Mouse (Mus musculus): ENCODE results near the gene N4bp2l1. TPM values are rescaled to one million over a fixed set of nuclear protein-coding genes. Genes with fewer than 3 reads are reported as not detected.
A peak's percentile ranks its signal among the peaks of the same experiment; 100 is the strongest.

Gene N4bp2l1
- polyA plus RNA-seq, 1 experiment, result 7.8 TPM

DNA sequence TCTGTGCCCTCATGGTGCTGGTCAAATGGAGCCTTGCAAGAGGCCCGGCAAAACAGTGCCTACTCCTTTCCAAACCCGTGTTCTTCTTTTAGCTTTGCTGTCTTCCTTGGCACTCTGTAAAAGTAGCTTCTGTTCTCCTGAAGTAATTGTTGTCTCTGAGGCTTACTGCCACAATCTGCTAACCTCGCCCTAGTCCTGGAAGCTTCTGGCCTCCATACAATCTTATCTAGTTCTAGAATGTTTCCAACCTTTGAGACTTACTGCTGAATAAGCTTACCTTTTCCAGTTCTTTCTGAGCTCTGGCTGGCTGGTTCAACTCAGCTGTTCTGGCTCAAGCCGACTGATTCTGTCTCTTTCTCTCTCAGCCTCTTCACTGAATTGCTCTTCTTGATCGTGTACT lies 35.2 kb downstream of the N4bp2l1 start:
- H3K27me3 ChIP-seq (replicated peaks; ENCODE audit: control insufficient read depth, insufficient read depth, low read length), result no peaks in the 10 kb centered on the region
- H3K36me3 ChIP-seq (ENCODE audit: control insufficient read depth, insufficient read depth, low read length), result no peaks in the 10 kb centered on the region
- no peak for DNase-seq
- no peak overlapping the region for H3K4me3 ChIP-seq (ENCODE audit: insufficient read depth, low read depth, low read length)
- no peaks in the 10 kb centered on the region for H3K4me1 ChIP-seq (ENCODE audit: control insufficient read depth, insufficient read depth, low read length)
- 86% methylated on average over 5 of the region's 5 CpGs for WGBS
- TF ChIP-seq POLR2A (IDR thresholded peaks at IDR 0.05; ENCODE audit: low read depth, low read length) (no peak), CTCF (conservative IDR thresholded peaks at IDR 0.05; ENCODE audit: insufficient read depth, insufficient read length, low read depth, low read length) (no peak)
- H3K27ac ChIP-seq (ENCODE audit: insufficient read depth, low read depth, low read length), result no peak overlapping the region

DNA sequence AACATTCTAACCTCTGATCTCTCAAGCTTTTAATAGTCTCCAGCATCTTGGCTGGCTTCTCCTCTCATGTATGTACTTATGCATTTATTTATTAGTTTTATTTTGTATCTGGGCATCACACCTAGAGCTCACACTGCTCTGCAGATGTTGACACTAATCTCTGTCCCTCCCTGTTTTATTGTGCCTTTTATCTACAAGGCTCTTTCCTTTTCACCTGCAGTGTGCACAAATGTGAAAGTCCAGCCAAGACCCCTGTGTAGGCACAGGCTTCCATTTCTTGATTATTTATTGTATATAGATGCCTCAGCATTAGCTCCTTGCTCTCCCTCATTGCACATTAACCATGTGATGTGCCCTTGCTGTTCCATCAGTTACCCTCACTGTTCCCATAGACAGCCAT lies 35.6 kb downstream of the N4bp2l1 start:
- no peak for TF ChIP-seq CTCF (conservative IDR thresholded peaks at IDR 0.05; ENCODE audit: insufficient read depth, insufficient read length, low read depth, low read length)
- TF ChIP-seq POLR2A (IDR thresholded peaks at IDR 0.05; ENCODE audit: low read depth, low read length), result no peak
- Histone ChIP-seq H3K4me3 (ENCODE audit: insufficient read depth, low read depth, low read length) (no peak overlapping the region), H3K4me1 (ENCODE audit: control insufficient read depth, insufficient read depth, low read length) (no peaks in the 10 kb centered on the region), H3K27ac (ENCODE audit: insufficient read depth, low read depth, low read length) (no peak overlapping the region), H3K36me3 (ENCODE audit: control insufficient read depth, insufficient read depth, low read length) (no peaks in the 10 kb centered on the region), H3K27me3 (replicated peaks; ENCODE audit: control insufficient read depth, insufficient read depth, low read length) (no peaks in the 10 kb centered on the region)
- no peak for DNase-seq

DNA sequence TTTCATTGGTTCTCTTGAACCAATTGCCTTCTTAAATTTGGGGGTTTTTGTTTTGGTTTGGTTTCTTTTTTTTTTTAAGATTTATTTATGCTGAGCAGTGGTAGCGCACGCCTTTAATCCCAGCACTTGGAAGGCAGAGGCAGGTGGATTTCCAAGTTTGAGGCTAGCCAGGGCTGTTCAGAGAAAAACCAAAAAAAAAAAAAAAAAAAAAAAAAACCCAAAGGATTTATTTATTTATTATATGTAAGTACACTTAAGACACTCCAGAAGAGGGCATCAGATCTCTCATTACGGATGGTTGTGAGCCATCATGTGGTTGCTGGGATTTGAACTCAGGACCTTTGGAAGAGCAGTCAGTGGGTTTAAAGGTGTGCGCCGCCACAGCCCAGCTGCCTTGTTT lies 36.1 kb downstream of the N4bp2l1 start:
- Histone ChIP-seq H3K4me1 (ENCODE audit: control insufficient read depth, insufficient read depth, low read length) (no peaks in the 10 kb centered on the region), H3K27me3 (replicated peaks; ENCODE audit: control insufficient read depth, insufficient read depth, low read length) (no peaks in the 10 kb centered on the region), H3K4me3 (ENCODE audit: insufficient read depth, low read depth, low read length) (no peak overlapping the region), H3K27ac (ENCODE audit: insufficient read depth, low read depth, low read length) (no peak overlapping the region), H3K36me3 (ENCODE audit: control insufficient read depth, insufficient read depth, low read length) (no peaks in the 10 kb centered on the region)
- WGBS, result 95% methylated on average over 5 of the region's 5 CpGs
- TF ChIP-seq CTCF (conservative IDR thresholded peaks at IDR 0.05; ENCODE audit: insufficient read depth, insufficient read length, low read depth, low read length) (no peak), POLR2A (IDR thresholded peaks at IDR 0.05; ENCODE audit: low read depth, low read length) (no peak)
- DNase-seq, result no peak

GRCm38 (mm10) chr5:150559519-150560103 lies 37.4 kb downstream of the N4bp2l1 start:
- Histone ChIP-seq H3K27me3 (replicated peaks; ENCODE audit: control insufficient read depth, insufficient read depth, low read length) (no peaks in the 10 kb centered on the region), H3K36me3 (ENCODE audit: control insufficient read depth, insufficient read depth, low read length) (no peaks in the 10 kb centered on the region), H3K4me1 (ENCODE audit: control insufficient read depth, insufficient read depth, low read length) (no peaks in the 10 kb centered on the region), H3K27ac (ENCODE audit: insufficient read depth, low read depth, low read length) (no peak overlapping the region), H3K4me3 (ENCODE audit: insufficient read depth, low read depth, low read length) (no peak overlapping the region)
- no peak for DNase-seq
- WGBS, result 95% methylated on average over 6 of the region's 6 CpGs
- TF ChIP-seq CTCF (conservative IDR thresholded peaks at IDR 0.05; ENCODE audit: insufficient read depth, insufficient read length, low read depth, low read length) (no peak), POLR2A (IDR thresholded peaks at IDR 0.05; ENCODE audit: low read depth, low read length) (no peak)

- Histone ChIP-seq H3K4me1 (ENCODE audit: control insufficient read depth, insufficient read depth, low read length) (no peaks in the 10 kb centered on the region), H3K27me3 (replicated peaks; ENCODE audit: control insufficient read depth, insufficient read depth, low read length) (no peaks in the 10 kb centered on the region), H3K27ac (ENCODE audit: insufficient read depth, low read depth, low read length) (no peak overlapping the region), H3K4me3 (ENCODE audit: insufficient read depth, low read depth, low read length) (no peak overlapping the region), H3K36me3 (ENCODE audit: control insufficient read depth, insufficient read depth, low read length) (no peaks in the 10 kb centered on the region)
- no peak for DNase-seq
- TF ChIP-seq POLR2A (IDR thresholded peaks at IDR 0.05; ENCODE audit: low read depth, low read length), result no peak
- TF ChIP-seq CTCF (conservative IDR thresholded peaks at IDR 0.05; ENCODE audit: insufficient read depth, insufficient read length, low read depth, low read length), result 0 out of 2 replicates have a peak, but pooled peaks have one; percentile 14
- WGBS, result 64% methylated on average over 3 of the region's 3 CpGs
Observed at GRCm38 (mm10) chr5:150551637-150552036, 45.4 kb downstream of the N4bp2l1 start.

DNA sequence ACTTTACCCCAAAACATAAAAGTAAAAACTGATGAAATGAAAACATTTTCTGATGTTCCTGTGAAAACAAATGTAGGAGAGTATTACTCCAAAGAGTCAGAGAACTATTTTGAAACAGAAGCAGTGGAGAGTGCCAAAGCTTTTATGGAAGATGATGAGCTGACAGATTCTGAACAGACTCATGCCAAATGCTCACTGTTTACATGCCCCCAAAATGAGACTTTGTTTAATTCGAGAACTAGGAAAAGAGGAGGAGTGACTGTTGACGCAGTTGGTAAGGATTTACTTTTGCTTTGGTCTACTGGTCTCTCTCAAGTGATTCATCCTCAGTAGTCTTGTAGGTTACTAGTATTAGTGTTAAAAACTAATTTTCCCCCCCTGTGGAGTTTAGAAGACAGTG lies 53.8 kb downstream of the N4bp2l1 start:
- no peak overlapping the region for H3K4me3 ChIP-seq (ENCODE audit: insufficient read depth, low read depth, low read length)
- no peak overlapping the region for H3K27ac ChIP-seq (ENCODE audit: insufficient read depth, low read depth, low read length)
- no peak for DNase-seq
- no peaks in the 10 kb centered on the region; the same call in 1 of the 2 replicates for H3K36me3 ChIP-seq (ENCODE audit: control insufficient read depth, insufficient read depth, low read length)
- TF ChIP-seq CTCF (conservative IDR thresholded peaks at IDR 0.05; ENCODE audit: insufficient read depth, insufficient read length, low read depth, low read length) (no peak), POLR2A (IDR thresholded peaks at IDR 0.05; ENCODE audit: low read depth, low read length) (no peak)
- no peaks in the 10 kb centered on the region for H3K27me3 ChIP-seq (replicated peaks; ENCODE audit: control insufficient read depth, insufficient read depth, low read length)
- H3K4me1 ChIP-seq (ENCODE audit: control insufficient read depth, insufficient read depth, low read length), result no peaks in the 10 kb centered on the region
- 56% methylated on average over 2 of the region's 2 CpGs for whole genome bisulfite sequencing

DNA sequence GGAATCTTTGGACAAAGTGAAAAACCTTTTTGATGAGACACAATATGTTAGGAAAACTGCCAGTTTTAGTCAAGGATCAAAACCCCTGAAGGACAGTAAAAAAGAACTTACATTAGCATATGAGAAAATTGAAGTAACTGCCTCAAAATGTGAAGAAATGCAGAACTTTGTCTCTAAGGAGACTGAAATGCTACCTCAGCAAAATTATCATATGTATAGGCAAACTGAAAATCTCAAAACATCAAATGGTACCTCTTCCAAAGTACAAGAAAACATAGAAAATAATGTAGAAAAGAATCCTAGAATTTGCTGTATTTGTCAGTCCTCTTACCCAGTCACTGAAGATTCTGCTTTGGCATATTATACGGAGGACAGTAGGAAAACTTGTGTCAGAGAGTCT lies 55.7 kb downstream of the N4bp2l1 start:
- H3K36me3 ChIP-seq (ENCODE audit: control insufficient read depth, insufficient read depth, low read length), result no peaks in the 10 kb centered on the region; the same call in 1 of the 2 replicates
- H3K4me3 ChIP-seq (ENCODE audit: insufficient read depth, low read depth, low read length), result no peak overlapping the region
- DNase-seq, result no peak
- H3K27me3 ChIP-seq (replicated peaks; ENCODE audit: control insufficient read depth, insufficient read depth, low read length), result no peaks in the 10 kb centered on the region
- no peak overlapping the region for H3K27ac ChIP-seq (ENCODE audit: insufficient read depth, low read depth, low read length)
- H3K4me1 ChIP-seq (ENCODE audit: control insufficient read depth, insufficient read depth, low read length), result no peaks in the 10 kb centered on the region
- no peak for TF ChIP-seq CTCF (conservative IDR thresholded peaks at IDR 0.05; ENCODE audit: insufficient read depth, insufficient read length, low read depth, low read length)
- no peak for TF ChIP-seq POLR2A (IDR thresholded peaks at IDR 0.05; ENCODE audit: low read depth, low read length)
- WGBS, result 98% methylated on average over 1 of the region's 1 CpGs

All from kidney, adult 2 months (tissue).